Mouse (Mus musculus): ENCODE data around the gene Wdr66.

The Wdr66 gene

DNA sequence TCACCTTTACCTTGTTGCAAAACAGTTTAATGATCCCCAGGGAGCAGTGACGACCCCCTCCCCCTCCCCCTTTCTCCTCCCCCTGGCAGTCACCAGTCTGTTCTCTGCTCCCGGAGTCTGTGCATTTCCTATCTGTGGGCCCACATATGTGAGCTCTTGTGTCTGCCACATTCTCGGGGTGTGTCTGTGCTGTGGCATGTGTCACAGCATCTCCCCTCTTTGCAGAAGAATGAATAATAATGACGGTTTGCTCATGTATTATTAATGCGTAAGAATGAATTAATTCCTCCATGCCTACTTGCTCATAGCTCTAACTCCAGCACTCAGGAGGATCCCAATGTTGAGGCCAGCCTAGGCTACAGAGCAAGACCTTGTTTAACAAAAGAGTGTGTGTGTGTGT lies 21.0 kb downstream of the Wdr66 start:
- no peak for DNase-seq

DNA sequence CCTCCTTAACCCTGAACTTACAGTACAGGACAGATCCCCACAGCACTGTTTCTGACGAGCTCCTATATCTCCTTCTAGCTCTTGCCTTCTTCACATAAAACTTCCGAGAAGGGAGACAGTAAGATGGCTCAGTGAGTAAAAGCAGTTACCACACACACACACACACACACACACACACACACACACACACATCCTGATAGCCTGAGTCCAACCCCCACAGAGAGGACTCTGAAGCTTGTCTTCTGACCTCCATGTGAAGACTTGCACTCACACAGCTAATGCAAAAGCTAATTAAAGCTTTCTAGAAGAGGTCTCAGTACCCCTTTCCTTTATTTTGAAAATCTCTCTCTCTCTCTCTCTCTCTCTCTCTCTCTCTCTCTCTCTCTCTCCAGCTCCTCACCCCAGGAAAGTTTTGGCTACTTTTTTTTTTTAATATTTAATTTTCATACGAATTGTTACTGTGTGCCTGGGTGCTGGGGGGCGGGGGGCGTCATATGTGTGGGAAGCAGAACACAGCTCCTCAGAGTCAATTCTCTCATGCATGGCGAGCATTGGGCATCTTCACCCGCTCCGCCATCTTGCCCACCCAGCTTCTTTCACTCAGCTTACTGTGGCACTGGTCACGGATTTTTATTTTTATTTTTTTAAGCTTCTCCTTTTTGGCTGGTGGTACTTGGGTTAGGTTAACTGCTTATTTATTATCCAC lies 24.9 kb downstream of the Wdr66 start:
- no peak for DNase-seq

DNA sequence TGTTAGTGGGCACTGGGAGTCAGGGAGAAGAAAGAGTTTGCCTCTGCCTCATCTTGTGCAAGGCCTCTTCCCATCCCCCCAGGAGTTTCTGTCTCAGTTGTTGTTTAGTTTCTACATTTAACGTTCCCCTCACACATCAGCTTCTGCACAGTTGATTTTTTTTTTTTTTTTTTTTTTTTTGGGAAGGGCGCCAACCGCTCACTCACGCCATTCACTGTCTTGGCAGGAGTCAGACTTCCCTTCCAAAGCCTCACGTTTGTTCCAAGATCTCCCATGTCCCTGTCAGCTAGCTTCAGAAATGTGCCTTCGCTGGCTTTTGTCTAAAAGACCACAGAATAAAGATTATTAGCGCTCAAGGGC lies 25.4 kb downstream of the Wdr66 start:
- no peak for DNase-seq

DNA sequence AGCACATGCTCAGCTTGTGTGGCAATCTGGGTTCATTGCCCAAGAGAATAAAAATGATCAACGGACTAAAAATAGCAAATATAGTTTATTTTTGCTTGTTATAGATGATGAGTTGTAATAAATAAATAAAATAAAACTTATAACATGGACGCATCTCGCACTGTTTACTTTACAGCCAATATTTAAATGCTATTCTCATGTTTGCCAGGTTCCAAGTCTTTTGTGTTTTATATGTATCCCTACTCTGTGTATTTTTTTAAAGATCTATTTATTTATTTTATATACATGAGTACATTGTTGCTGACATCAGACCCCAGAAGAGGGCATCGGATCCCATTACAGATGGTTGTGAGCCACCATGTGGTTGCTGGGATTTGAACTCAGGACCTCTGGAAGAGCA lies 25.8 kb downstream of the Wdr66 start:
- DNase-seq, result no peak

DNA sequence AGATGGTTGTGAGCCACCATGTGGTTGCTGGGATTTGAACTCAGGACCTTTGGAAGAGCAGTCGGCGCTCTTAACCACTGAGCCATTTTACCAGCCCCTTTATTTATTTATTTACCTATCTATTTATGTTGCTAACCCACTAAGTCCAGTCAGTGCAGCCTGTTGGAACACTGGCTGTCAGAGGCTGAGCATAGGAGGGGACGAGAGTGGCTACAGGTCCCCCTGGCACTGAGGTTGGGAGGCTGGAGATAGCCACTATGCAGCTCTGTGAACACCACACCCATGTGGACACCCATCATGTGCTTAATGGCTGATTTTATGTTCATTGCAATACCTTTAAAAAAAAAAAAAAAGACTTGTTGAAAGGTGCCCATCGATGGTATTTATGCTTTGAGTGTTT lies 27.3 kb downstream of the Wdr66 start:
- no peak for DNase-seq

DNA sequence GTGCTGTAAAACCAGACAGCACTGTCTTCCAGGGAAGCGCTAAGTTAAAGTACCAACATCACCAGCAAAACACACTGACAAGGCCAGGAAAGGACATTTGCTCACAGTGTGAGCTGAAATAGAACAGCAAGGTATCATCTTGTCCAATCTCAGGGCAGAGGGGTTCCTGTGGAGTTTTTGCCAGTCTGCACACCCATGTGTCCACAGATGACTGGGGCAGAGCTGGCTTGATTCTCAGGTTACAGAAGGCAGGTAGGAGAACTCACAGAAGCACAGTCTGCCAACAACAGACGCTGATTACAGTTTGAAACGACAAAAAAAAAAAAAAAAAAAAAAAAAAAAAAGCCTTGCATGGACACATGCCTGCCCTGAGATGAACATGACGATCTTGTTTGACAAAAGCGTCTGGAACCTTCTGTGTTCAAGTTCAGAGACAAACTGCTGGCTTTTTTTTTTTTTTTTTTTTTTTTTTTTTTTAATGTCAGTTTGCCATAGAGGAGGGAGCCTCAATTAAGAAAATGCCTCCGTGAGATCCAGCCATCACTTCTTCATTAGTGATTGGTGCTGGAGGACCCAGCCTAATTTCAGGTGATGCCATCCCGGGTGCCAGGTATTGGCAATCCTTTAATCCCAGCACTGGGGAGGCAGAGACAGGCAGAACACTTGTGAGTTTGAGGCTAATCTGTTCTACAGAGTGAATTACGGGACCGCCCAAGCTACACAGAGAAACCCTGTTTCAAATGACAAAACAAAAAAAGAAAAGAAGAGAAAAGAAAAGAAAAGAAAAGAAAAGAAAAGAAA lies 29.6 kb downstream of the Wdr66 start:
- no peak for DNase-seq

DNA sequence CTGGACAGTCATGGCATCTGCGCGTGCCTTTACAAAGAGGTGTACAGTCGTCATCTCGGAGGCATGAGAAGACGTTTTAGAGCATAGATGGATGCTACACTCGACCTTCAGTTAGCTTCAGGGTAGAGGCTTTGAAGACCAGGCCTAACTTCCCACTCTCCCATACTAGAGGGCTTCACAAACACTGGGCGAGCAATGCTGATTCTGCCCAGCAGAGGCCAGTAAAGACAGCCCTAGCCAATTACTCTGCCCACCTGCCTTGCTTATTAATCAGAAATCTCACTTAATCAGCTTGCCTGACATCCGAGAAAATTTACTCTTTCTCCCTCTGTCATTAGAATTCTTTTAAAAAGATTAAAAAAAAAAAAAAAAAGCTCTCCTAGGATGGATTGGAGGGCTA lies 33.3 kb downstream of the Wdr66 start:
- peak; percentile 64 for DNase-seq

DNA sequence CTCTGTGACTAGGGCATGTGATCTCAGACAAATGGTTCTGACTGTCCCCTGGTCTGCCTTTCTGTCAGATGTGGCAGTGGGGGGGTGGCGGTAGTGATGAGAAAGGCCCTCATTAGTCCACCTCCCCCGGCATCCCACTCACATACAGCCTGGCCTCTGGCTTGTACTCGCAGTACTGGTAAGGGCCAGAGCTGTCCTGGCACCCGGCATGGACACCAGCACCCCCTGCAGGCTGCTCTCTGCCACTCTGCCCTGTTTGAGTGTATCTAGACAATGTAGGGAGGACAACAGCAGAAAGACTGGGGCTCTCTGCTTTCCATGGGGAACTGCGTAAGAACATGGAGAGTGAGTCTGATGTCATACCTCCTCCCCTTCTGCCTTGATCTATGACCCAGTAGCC lies 36.2 kb downstream of the Wdr66 start:
- DNase-seq, result peak; percentile 18

DNA sequence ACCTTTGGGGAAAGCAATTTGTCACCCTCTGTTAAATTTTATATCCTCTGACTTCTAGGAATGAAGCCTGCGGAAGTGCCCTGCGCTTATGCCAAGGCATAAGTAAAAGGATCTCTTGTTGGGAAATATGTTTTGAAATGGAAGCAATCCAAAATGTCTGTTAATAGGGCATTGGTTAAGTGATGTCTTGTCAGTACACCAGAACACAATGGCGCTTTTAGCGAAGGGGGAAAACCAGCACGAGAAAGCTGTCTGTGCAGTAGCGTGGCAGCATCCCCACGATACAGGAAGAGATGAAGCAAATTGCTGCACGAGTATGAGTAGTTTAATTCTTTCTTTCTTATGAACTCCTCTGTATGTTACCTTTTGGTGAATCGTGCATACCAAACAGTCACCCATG lies 42.8 kb downstream of the Wdr66 start:
- no peak for DNase-seq

DNA sequence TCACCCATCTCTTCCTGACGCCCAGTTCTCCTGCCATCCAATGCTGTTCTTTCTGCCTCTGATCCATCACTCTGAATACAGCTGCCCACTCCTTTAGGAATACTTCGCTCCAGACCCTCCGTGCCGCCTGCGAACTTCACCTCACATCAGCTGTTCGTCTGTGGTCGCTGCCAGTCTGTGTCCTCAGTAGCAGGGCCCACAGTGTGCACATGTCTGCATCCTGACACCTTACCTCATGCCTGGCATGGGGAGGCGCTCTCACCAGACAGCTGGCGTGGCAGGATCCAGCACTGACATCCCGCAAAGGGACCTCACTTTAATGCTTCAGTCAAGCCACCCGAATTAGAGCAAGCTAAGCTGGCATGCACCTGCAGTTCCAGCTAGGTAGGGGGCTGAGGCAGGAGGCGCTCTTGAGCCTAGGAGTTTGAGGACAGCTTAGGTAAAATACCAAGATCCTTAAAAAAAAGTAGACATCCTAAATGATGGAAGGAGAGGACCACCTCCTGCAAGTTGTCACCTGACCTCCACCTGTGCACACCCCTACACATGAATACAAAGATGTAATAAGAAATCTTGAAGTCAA lies 44.4 kb downstream of the Wdr66 start:
- peak; percentile 21 for DNase-seq

DNA sequence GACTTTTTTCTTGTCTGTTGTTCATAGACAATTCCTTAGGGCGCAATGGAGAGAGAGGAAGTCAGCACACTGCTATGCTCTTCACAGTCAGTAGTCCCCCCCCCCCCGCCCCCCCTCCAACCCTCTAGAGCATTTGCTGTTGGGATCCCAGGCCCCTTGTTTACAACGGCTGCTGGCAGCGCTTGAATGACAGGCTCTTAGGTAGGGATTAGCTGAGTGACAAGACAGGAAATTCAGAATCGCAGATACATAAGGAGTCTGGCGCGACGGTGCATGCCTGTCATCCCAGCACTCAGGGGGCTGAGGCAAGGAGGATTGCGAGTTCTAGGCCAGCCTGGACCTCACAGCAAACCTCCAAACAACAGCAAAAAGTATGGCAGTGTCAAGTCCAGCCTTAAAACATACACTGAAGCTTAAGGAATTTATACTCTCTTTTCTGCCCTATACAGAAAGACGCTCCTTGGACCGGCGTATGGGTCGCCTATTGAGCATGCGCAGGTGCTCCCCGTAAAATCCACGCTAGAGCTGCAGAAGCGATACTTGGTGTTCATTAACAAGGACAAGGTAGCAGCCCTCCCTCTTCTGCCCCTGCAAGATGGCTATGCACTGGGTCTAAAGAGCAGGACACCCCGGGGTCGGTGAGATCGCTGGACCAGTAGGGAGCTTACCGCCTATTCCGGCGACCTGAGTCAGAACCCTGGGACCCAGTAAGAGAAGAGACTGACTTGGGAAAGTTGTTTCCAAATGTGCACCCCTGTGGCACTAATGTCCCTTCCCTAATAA lies 45.3 kb downstream of the Wdr66 start:
- DNase-seq, result peak; percentile 18

DNA sequence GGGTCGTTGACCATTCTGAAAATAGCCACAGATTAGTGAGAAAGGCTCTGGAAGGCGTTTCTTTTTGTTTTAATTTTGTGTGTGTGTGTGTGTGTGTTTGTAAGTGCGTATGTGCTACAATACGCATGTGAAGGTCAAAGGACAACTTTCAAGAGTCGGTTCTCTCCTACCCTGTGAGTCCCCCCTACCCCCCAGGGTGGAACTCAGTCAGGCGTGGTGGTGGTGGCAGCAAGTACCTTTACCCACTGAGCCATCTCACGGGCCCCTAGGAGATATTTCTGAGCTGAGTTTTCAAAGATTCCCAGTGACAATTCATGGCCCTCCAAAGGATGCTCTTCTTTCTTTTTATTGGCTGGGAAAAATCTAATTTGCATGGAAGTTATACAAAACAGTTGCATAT lies 45.9 kb downstream of the Wdr66 start:
- DNase-seq, result no peak

DNA sequence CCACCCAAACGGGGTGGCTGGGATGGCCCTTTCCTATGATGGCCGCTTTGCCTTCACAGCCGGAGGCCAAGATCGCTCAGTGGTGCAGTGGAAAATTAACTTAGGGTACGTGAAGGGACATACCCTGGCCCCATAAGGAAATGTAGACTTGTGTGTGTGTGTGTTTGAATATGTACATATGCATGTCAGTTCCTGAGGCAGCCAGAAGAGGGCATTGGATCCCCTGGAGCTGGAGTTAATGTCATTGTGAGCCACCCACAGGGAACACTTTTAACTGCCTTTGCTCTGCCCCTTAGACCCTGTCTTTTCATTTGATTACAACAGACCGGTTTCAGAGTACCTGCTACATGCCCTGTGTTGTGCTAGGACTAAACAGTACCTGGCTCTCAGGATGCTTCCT lies 46.6 kb downstream of the Wdr66 start:
- DNase-seq, result peak; percentile 39

DNA sequence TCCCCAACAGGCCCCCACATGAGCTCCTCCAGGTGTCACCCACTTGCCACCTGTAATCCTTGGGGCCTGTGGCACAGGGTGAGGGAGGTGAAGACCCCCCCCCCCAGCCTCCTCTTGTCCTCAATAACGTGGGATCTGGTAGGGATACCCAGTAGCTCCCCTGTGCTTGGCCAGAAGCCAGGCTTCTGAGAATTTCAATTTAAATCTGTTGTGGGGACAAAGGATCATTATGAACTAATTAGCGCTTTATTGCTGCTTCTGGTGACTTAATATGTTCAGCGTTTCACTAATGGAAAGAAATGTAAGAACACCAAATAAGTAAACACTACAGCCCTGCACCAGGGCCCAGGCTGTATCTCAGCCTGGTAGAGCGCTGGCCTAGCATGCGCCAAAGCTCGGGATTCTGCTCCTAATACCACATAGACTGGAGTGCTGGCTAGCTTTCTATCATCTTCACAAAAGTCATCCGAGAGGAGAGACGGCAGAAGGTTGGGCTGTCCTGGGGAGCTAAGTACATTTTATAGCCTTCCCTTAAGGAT lies 48.7 kb downstream of the Wdr66 start:
- no peak for DNase-seq

DNA sequence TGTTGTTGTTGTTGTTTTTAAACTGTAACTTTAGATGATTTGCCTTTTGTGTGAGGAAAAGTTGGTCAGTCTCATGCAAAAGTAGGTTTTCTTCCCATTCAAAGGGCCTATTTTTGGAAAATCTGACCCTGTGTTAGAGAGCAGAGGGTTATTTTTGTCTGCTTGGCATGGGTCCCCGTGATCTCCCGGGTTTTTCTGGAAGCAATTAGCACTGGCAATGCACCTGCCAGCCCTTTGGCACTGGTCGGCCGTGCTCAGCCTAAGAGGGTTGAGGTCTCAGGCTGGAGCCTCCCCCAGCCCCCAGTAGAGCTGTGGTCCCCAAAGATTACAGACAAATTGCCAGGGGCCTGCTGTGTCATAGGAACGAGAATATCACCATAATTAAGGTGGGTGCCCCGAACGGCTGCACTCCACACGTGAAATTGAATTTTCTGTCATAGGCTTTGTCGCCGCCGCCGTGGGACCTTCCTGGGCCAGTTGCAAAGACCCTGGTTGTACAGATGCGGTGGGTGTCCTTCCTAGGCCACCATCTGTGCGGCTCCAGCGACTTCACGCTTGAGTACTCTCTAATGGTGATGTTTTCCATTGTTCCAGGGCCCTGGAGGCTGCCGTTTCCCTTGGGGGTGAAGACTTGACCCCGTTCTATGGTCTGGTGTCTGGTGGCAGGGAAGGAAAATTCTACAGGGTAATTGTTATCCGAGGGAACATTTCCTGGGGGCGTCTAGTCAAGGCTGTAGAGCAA lies 50.0 kb downstream of the Wdr66 start:
- no peak for DNase-seq

DNA sequence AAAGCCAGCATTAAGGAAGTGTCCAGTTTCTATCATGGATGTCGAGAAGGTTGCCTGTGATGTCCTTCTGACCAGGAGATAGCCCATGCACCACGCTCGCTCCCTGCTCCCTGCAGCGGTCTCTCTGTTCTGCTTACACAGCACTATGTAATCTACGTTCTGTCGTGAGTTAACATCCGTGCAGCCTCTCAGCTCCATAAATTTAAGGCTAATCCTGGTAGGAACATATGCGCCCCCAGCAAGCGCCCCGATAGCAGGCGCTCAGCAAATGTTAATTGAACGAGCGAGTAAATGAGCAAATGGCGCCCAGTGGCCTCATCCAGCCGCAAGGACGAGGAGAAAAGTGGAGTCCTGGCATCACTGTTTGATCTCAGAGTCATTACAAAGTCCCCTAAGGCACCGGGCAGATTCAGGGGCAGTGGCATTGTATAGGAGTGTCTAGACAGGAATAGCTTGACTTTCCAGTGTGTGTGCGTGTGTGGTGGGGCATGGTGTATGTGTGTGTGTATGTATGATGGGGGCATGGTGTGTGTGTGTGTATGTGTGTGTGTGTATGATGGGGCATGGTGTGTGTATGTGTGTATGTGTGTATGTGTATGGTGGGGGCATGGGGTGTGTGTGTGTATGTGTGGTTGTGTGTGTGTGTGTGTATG lies 55.9 kb downstream of the Wdr66 start:
- DNase-seq, result no peak

DNA sequence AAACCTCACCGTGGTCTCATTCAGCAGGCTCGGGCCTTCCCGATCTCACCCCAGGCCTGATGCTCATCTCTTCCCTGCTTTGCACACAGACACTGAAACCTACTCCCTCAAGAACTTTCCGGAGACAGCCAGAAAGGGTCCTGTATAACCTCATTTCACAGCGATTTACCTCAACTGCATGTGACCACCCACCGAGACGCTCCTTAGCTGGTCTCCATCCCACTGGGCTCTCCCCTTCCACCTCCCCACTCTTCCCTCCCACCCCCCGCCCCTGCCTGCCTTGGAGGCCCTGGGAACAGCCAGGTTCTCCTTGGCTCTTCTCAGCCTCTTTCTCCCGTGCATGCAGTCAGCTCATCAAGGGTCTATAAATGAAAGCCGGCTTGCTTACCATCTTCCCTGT lies 57.9 kb downstream of the Wdr66 start:
- DNase-seq, result no peak

DNA sequence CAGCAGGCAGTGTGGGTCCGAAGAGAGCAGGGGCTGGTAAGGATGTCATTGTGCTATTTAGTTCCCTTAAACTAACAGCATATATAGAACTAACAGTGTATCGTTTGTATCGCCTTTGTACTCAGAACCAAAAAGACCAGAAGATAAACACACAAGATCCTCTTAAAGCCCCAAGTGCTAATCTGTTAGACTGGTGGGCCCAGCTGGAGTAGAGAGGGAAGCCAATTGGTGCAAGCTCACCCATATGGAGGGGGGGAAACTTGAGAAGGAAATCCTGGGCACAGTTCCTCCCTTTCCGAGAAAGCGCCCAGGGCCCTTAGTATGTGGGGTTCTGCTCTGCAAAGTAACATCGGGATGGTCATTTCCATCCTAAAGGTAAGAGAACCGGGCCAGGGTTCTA lies 58.3 kb downstream of the Wdr66 start:
- DNase-seq, result no peak

DNA sequence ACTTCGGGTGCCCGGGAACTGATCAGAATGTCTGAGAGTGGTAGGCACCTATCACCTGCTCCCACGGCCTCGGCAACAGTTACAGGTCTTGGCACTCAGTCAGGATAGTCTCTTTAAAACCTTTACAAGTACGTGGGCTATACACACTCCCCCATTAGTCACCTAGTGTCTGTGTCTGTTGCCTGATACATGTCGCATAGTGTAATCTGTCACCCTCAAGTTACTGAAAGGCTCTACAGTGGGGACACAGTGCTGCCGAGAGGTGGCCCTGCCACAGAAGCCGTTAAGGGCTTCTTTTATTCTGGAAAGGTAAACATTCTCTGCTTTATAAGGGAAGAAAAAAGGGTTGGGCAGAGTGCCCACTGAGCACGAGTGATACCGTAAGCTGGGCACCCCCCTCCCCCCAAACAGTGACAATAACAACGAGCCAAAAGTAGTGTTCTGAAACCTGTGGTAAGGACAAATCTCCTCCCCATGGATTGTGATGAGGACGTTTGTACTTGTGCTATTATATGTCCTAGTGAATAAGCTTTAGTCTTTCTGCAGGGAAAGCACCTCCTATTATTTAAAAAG lies 61.2 kb downstream of the Wdr66 start:
- DNase-seq, result no peak

DNA sequence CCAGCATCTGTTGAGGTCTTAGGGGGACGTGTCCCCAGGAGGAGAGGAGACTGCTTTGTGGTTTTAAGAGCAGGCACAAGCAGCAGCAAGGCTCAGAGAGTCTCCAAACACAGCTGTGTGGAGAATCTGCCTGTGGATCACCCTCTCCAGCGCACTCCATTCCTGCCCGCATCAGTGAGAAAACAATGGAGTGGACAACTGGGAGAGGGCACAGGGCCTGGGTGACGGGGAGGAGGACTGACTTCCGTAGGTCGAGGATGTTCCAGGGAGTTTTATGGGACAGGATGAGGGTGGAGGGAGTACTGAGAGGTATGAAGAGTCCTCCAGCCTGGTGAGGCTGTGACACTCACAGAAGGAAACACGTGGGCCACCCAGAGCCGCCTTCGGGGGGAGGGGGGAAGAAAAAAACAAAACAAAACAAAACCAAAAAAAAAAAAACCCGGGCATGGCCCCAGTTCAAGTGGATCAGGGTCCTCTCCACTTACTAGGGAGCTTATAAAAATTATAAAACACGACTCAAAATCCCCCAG lies 62.0 kb downstream of the Wdr66 start:
- DNase-seq, result no peak

DNA sequence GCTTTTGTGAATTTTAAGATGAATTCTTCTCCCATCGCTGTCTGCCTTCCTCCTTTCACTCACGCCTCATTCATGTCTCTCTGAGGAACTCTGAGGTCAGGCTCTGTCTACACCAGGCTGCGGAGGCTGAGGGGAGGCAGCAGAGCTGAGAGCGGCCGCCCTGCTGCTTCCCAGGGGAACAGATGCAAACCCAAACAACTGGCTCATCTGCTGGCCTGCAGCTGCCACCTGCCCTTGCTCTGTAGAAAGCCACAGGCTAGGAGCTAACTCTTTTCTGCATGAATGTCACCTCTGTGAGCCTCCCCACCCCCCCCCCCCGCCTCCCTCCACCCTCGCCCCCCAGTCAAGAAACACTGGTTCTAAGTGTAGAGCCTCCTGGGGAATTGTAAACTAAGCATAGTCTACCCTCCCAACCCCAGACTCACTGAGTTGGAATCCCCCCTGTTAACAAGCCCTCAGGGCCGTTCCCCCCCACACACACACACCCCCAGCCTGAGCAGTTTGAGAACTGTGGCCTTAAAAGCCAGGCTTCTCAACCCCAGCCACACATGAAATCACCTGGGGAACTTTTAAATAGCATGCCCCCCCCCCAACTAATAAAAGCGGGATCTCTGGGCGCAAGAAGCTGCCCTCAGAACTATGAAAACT lies 63.4 kb downstream of the Wdr66 start:
- no peak for DNase-seq

Measured in kidney, adult 18-20 months (tissue).